Mouse (Mus musculus) forelimb bud, embryonic 11.5 days (tissue): ENCODE measurements around the gene Krtap19-4.

Source experiments
- DNase-seq: peaks from one replicate; pipeline ENCODE4 v3.0.0-alpha.2; 2012; ENCODE audit warnings: low read depth, low spot score

The Krtap19-4 gene

GRCm38 (mm10) chr16:88884989-88885388 lies at the start of gene Krtap19-4:
TSS of gene Krtap19-4 (minus strand) at chr16:88885089.
- DNase-seq = no peak

DNA sequence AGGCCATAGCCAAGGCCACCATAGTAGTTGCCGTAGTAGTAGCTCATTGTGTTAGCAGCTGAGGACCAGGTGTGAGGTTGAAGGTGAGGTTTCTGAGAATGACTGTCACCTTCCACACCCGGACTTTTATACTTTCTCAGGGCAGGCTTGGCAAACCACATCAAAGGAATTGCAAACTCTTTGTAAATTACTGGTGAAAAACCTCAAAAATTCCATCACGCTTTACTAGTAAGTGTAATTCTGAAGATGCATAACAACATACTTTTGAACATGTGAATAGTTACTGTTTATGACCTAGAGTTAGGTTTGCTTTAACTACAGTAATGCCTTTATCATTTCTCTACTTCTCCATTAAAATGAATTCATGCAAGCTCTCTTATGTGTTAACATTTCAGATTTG lies 47.3 kb upstream of the Krtap19-4 start, which contains the start of gene Krtap19-9b:
TSS of gene Krtap19-9b (minus strand) at position 101 of the 400 bp plus-strand sequence.
- DNase-seq = no peak

- DNase-seq = no peak
These were observed 11.5 kb upstream of the Krtap19-4 start, which contains the start of gene Krtap19-5 for GRCm38 (mm10) chr16:88896357-88896756. TSS of gene Krtap19-5 (minus strand) at chr16:88896457.

DNA sequence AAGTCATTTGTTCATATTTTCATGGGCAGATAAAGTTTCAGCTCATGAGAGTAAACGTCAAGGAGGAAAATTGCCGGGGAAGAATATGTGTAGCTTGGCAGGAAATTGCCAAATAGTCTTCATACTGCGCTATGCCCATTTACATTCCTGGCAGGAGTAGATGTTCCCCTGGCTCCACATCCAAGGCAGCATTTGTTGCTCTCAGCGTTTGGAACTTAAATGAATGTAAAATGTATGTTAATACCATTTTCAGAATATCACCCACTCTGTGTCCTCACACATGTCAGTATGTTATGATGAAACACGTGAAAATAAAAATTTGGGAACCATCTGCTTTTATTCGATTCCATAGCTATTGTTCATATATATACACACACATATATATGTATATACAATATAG lies 2.0 kb upstream of the Krtap19-4 start:
- DNase-seq = no peak

DNA sequence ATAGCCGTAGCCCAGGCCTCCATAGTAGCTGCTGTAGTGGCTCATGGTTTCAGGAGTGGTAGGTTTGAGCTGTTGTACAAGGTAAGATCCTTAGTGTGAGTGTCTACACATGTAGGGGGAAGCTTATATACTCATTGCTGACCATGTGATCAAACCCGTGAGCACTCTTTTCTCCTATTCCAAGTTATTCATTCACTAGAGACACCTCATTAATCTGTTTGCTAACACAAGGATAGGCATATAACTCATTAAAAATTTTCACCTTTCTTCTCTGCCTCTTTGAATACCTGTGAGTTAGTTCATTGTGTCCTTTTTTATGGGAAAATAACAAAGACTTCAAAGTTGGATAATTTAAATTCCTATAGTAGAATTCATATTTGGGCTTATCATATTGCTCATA lies 7.0 kb downstream of the Krtap19-4 start, which contains the start of gene Krtap19-3:
TSS of gene Krtap19-3 (minus strand) at position 101 of the 400 bp plus-strand sequence.
- DNase-seq = no peak

GRCm38 (mm10) chr16:88874169-88874568 lies 10.7 kb downstream of the Krtap19-4 start, which contains the start of gene Krtap19-2:
TSS of gene Krtap19-2 (minus strand) at chr16:88874269.
- DNase-seq = no peak

GRCm38 (mm10) chr16:88869311-88869710 lies 15.6 kb downstream of the Krtap19-4 start, which contains the start of gene Krtap19-1:
TSS of gene Krtap19-1 (minus strand) at chr16:88869411.
- no peak for DNase-seq

- no peak for DNase-seq
These were observed 19.9 kb downstream of the Krtap19-4 start for GRCm38 (mm10) chr16:88864887-88865407.

GRCm38 (mm10) chr16:88851450-88851849 lies 33.4 kb downstream of the Krtap19-4 start:
- peak; percentile 36 for DNase-seq

GRCm38 (mm10) chr16:88848558-88848957 lies 36.3 kb downstream of the Krtap19-4 start:
- no peak for DNase-seq

DNA sequence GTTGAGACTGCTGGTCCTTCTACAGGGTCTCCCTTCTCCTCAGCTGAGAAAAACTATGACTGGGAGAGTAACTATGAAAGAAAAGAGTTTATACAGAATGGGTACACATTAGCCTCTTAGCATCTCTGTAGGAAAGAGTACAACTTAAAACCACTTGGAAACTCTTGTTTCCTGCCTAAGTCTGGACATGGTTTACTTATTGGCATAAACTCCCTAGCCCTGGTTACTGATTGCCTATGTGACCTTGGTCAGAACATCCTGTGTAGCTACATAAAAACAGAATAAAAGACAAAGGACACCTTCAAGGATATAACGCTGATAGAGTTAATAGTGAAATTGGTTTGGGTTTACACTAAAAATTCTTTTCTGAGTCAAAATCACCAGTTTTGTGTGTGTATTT lies 37.5 kb downstream of the Krtap19-4 start:
- no peak for DNase-seq
